Mouse (Mus musculus): ENCODE measurements around the gene Meis2.

The Meis2 gene

DNA sequence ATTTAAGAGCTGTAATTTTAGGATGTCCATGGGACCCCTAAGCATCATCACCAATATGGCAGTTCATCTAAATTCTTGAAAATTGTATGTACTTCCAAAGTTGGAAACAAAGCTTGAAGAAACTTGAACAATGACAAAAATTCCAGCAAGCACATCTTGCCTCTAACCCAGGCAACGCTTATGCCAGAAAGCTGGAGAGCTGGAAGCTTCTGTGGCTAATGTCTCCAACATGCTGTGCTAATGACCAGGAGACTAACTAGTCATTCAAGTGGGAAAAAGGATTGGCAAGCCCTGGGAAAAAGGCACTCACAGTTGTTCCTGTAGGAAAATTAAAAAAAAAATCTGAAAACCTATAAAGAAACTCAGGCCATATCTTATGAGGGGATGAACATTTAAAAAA is 127.7 kb downstream of the Meis2 start:
- Histone ChIP-seq H3K27me3 (ENCODE audit: insufficient read depth, low read length) (no peaks in the 10 kb centered on the region), H3K36me3 (ENCODE audit: insufficient read depth, low read length) (no peaks in the 10 kb centered on the region), H3K4me3 (replicated peaks; ENCODE audit: low read length) (no peak overlapping the region), H3K4me1 (replicated peaks; ENCODE audit: low read depth, low read length) (no peaks in the 10 kb centered on the region), H3K9me3 (ENCODE audit: low read length) (no peaks in the 10 kb centered on the region)
- TF ChIP-seq CTCF (conservative IDR thresholded peaks at IDR 0.05; ENCODE audit: low read length) (no peak), NANOG (IDR thresholded peaks at IDR 0.05; ENCODE audit: borderline replicate concordance, low read length) (no peak), POU5F1 (IDR thresholded peaks at IDR 0.05; ENCODE audit: borderline replicate concordance, low read length) (no peak)

DNA sequence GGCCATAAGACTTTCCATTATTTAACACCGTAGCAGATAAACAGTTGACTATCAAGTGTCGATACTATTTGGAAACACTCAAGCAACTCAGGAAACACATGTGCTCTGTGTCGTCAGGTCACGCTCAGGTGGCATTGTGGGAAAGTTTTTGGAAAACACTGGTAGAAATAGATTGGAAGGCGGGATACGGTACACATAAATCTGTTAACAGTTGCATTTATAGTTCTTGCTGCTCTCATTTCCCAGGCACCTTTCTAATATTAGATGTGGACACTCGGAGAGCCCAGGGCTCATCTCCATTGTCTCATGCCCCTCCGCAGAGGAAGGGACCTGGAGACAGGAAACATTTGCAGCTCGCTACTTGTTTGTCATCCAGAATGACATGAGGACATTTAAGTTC is 128.9 kb downstream of the Meis2 start:
- H3K27me3 ChIP-seq (ENCODE audit: insufficient read depth, low read length), result no peaks in the 10 kb centered on the region
- TF ChIP-seq NANOG (IDR thresholded peaks at IDR 0.05; ENCODE audit: borderline replicate concordance, low read length) (no peak), POU5F1 (IDR thresholded peaks at IDR 0.05; ENCODE audit: borderline replicate concordance, low read length) (no peak), CTCF (conservative IDR thresholded peaks at IDR 0.05; ENCODE audit: low read length) (no peak)
- no peaks in the 10 kb centered on the region for H3K4me1 ChIP-seq (replicated peaks; ENCODE audit: low read depth, low read length)
- no peaks in the 10 kb centered on the region for H3K9me3 ChIP-seq (ENCODE audit: low read length)
- no peaks in the 10 kb centered on the region for H3K36me3 ChIP-seq (ENCODE audit: insufficient read depth, low read length)
- H3K4me3 ChIP-seq (replicated peaks; ENCODE audit: low read length), result no peak overlapping the region

DNA sequence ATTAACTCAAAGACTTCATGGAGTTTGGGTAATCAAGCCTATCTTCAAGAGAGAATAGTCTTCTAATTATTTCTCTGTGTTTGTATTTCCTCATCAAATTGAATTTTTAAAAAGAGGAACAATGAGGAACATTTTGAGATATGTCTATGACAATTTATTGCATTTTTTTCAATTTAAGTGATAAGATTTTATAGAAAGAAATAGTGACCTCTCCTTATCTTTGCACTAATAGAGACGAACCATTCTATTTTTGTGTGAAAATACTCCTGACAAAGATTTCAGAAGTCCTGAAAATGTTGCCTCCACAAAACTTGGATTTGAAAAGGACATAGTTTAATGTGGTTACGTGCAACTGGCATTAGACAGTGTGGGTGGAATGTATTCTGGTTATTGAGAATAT is 131.3 kb downstream of the Meis2 start:
- no peak overlapping the region for H3K4me3 ChIP-seq (replicated peaks; ENCODE audit: low read length)
- no peaks in the 10 kb centered on the region for H3K4me1 ChIP-seq (replicated peaks; ENCODE audit: low read depth, low read length)
- H3K36me3 ChIP-seq (ENCODE audit: insufficient read depth, low read length), result no peaks in the 10 kb centered on the region
- no peaks in the 10 kb centered on the region for H3K27me3 ChIP-seq (ENCODE audit: insufficient read depth, low read length)
- TF ChIP-seq POU5F1 (IDR thresholded peaks at IDR 0.05; ENCODE audit: borderline replicate concordance, low read length) (no peak), CTCF (conservative IDR thresholded peaks at IDR 0.05; ENCODE audit: low read length) (no peak), NANOG (IDR thresholded peaks at IDR 0.05; ENCODE audit: borderline replicate concordance, low read length) (no peak)
- no peaks in the 10 kb centered on the region for H3K9me3 ChIP-seq (ENCODE audit: low read length)

DNA sequence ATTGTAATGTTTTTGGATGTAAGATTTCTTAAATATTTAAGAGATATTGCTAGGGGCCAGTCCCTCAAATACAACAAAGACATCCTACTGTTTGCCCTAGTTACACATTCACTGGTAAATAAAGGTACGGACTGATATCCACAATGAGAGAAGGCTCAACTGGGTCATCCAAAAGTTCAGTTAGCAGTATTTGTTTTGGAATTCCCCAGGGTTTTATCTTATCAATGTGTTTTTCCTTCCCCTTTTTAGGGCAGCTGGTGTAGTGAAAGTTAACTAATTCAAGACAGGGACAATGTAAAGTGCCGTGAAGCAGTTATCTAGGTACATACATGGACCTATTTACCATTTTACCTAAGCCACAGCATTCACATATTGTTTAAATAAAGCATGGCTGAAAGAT is 132.4 kb downstream of the Meis2 start:
- no peaks in the 10 kb centered on the region for H3K4me1 ChIP-seq (replicated peaks; ENCODE audit: low read depth, low read length)
- H3K27me3 ChIP-seq (ENCODE audit: insufficient read depth, low read length), result no peaks in the 10 kb centered on the region
- H3K4me3 ChIP-seq (replicated peaks; ENCODE audit: low read length), result no peak overlapping the region
- H3K9me3 ChIP-seq (ENCODE audit: low read length), result no peaks in the 10 kb centered on the region
- no peaks in the 10 kb centered on the region for H3K36me3 ChIP-seq (ENCODE audit: insufficient read depth, low read length)
- TF ChIP-seq CTCF (conservative IDR thresholded peaks at IDR 0.05; ENCODE audit: low read length) (no peak), NANOG (IDR thresholded peaks at IDR 0.05; ENCODE audit: borderline replicate concordance, low read length) (no peak), POU5F1 (IDR thresholded peaks at IDR 0.05; ENCODE audit: borderline replicate concordance, low read length) (no peak)

DNA sequence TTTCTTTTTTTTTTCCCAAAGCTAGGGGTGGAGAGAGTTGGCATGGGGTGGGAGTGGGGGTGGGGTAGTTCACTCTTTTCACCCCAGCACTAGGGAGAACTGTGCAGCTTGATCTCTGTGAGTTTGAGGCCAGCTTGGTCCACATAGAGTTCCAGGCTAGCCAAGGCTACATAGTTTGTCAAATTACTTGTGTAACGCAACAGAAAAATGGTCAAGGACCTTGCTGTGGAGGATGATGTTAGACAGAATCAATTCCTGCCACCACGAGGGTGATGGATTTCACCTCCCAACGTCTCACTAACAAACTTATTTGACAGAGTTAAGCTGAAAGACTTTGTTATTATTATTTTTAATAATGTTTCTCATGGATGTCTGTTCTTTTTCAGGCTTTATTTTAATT is 139.9 kb downstream of the Meis2 start:
- Histone ChIP-seq H3K9me3 (ENCODE audit: low read length) (no peaks in the 10 kb centered on the region), H3K4me1 (replicated peaks; ENCODE audit: low read depth, low read length) (no peaks in the 10 kb centered on the region; the same call in 1 of the 2 replicates), H3K36me3 (ENCODE audit: insufficient read depth, low read length) (no peaks in the 10 kb centered on the region), H3K4me3 (replicated peaks; ENCODE audit: low read length) (no peak overlapping the region), H3K27me3 (ENCODE audit: insufficient read depth, low read length) (no peaks in the 10 kb centered on the region)
- TF ChIP-seq POU5F1 (IDR thresholded peaks at IDR 0.05; ENCODE audit: borderline replicate concordance, low read length) (no peak), NANOG (IDR thresholded peaks at IDR 0.05; ENCODE audit: borderline replicate concordance, low read length) (no peak), CTCF (conservative IDR thresholded peaks at IDR 0.05; ENCODE audit: low read length) (no peak)

DNA sequence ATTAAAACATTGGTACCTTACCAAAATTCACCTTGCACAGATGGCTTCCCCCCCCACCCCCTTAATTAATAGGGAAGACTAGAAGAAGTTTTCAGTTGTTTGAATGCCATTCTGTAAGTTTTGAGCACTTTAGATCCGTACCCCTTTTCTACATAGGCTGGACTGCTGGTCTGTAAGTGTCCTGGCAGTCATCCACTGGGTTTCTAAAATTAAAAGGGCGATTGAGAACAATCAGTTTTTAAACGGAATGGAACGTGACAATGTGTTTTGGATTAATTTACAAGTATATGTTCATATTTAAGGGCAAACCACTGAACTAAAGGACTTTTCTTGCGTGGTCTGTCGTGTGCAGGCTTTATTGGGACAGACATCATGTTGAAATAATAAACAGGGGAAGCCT is 141.2 kb downstream of the Meis2 start:
- H3K4me3 ChIP-seq (replicated peaks; ENCODE audit: low read length), result no peak overlapping the region

DNA sequence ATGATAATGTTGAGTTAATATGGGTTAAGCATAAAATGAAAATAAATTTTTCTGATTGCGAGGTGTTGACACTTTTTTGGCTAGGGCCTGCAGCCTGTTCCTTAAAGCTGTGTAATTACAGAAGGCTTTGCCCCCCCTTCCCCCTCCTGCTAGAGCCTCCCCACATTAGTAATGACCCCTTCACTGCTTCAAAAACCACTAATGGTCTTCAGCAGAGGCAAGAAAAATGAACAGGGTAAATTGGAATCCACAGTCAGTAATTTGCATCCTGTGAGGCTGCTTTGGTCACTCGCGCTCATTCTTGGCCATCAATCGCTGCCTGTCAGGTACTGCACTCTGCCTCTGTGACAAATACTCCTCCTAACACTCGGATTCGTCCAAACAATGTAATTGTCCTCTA is 142.4 kb downstream of the Meis2 start:
- Histone ChIP-seq H3K27me3 (ENCODE audit: insufficient read depth, low read length) (no peaks in the 10 kb centered on the region), H3K9me3 (ENCODE audit: low read length) (no peaks in the 10 kb centered on the region), H3K4me3 (replicated peaks; ENCODE audit: low read length) (no peak overlapping the region), H3K4me1 (replicated peaks; ENCODE audit: low read depth, low read length) (no peaks in the 10 kb centered on the region; the same call in 1 of the 2 replicates), H3K36me3 (ENCODE audit: insufficient read depth, low read length) (no peaks in the 10 kb centered on the region)
- TF ChIP-seq CTCF (conservative IDR thresholded peaks at IDR 0.05; ENCODE audit: low read length) (no peak), POU5F1 (IDR thresholded peaks at IDR 0.05; ENCODE audit: borderline replicate concordance, low read length) (no peak), NANOG (IDR thresholded peaks at IDR 0.05; ENCODE audit: borderline replicate concordance, low read length) (no peak)

More for the DNA sequence above, 141.2 kb downstream of the Meis2 start:
- Histone ChIP-seq H3K27me3 (ENCODE audit: insufficient read depth, low read length) (no peaks in the 10 kb centered on the region), H3K9me3 (ENCODE audit: low read length) (no peaks in the 10 kb centered on the region), H3K4me1 (replicated peaks; ENCODE audit: low read depth, low read length) (no peaks in the 10 kb centered on the region; the same call in 1 of the 2 replicates), H3K36me3 (ENCODE audit: insufficient read depth, low read length) (no peaks in the 10 kb centered on the region)
- TF ChIP-seq NANOG (IDR thresholded peaks at IDR 0.05; ENCODE audit: borderline replicate concordance, low read length) (no peak), POU5F1 (IDR thresholded peaks at IDR 0.05; ENCODE audit: borderline replicate concordance, low read length) (no peak), CTCF (conservative IDR thresholded peaks at IDR 0.05; ENCODE audit: low read length) (no peak)

DNA sequence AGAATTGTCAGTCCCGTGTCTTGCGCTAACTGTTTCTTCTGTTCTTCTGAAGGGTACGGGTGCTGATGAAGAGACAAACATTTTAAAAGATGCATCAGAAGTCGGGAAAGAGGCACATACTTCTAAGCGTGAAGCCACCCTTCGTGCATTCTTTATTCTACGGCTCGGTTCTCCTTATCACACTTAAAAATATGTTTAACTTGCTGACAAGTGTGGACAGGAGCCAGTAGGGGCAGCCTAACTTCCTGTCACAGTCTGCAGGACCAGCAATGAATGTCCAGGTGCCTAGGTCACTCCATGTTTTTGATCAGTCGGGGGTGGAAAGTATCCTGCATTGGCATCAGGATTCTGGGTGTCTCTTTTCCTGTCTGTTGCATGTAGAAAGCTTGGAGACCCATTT is 144.0 kb downstream of the Meis2 start:
- Histone ChIP-seq H3K36me3 (ENCODE audit: insufficient read depth, low read length) (no peaks in the 10 kb centered on the region), H3K4me1 (replicated peaks; ENCODE audit: low read depth, low read length) (no peaks in the 10 kb centered on the region; the same call in 1 of the 2 replicates), H3K9me3 (ENCODE audit: low read length) (no peaks in the 10 kb centered on the region), H3K27me3 (ENCODE audit: insufficient read depth, low read length) (no peaks in the 10 kb centered on the region), H3K4me3 (replicated peaks; ENCODE audit: low read length) (no peak overlapping the region)
- TF ChIP-seq CTCF (conservative IDR thresholded peaks at IDR 0.05; ENCODE audit: low read length) (no peak), NANOG (IDR thresholded peaks at IDR 0.05; ENCODE audit: borderline replicate concordance, low read length) (no peak), POU5F1 (IDR thresholded peaks at IDR 0.05; ENCODE audit: borderline replicate concordance, low read length) (no peak)

DNA sequence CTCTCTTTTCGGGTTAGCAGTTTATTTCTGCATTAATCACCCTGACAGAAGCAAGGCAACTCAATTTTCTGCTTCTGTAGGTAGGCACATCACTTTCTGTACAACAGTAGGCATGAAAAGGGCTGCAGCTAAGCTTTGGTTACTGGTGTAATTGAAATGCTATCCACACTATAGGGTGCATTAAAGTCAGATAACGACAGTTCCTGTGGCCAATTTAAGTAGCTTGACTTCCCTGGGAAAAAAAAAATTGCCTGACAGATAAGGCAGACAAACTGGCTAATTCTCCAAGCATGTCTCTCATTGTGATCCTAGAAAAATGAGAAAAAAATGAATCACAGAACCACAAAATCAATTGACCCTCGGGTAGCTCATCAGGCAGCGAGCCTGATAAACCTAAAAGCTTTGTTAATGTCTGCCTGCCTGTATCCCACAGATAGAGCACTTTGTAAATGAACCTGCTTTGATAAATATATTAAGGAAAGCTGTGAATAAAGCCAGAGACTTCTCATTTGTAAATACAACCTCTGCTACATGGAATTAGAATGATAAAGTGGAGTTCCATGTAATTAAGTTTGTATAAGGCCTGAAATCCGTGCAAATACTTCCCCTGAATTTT is 145.2 kb downstream of the Meis2 start:
- TF ChIP-seq CTCF (conservative IDR thresholded peaks at IDR 0.05; ENCODE audit: low read length) (no peak), POU5F1 (IDR thresholded peaks at IDR 0.05; ENCODE audit: borderline replicate concordance, low read length) (no peak), NANOG (IDR thresholded peaks at IDR 0.05; ENCODE audit: borderline replicate concordance, low read length) (no peak)
- Histone ChIP-seq H3K9me3 (ENCODE audit: low read length) (no peaks in the 10 kb centered on the region), H3K36me3 (ENCODE audit: insufficient read depth, low read length) (no peaks in the 10 kb centered on the region), H3K4me3 (replicated peaks; ENCODE audit: low read length) (no peak overlapping the region), H3K4me1 (replicated peaks; ENCODE audit: low read depth, low read length) (no peaks in the 10 kb centered on the region; the same call in 1 of the 2 replicates), H3K27me3 (ENCODE audit: insufficient read depth, low read length) (no peaks in the 10 kb centered on the region)
